Mouse (Mus musculus) gastrocnemius, adult 8-10 months (tissue): ENCODE data around the gene Tmed11. TPM values are rescaled to one million over a fixed set of nuclear protein-coding genes. Genes with fewer than 3 reads are reported as not detected.
"Not testable (repeated sequence)": the region's sequence is repeated elsewhere in the genome, so short reads cannot be mapped to it uniquely, and the experiment has no call there.

Experiments
- DNase-seq, 2 experiments: peaks; one replicate each; pipeline ENCODE4 v3.0.0; 2022; ENCODE audit warnings: low spot score in 2 of 2
- total RNA-seq, 4 experiments: library from RNA; stranded (reverse); gene quantifications; 2 replicates each; pipeline ENCODE4 v1.2.4; 2022

Tmed11 gene
- not detected for total RNA-seq

GRCm38 (mm10) chr5:108795263-108795662 lies at the start of gene Tmed11:
Gene Tmed11, minus strand, starts transcription at chr5:108795363.
- not testable (repeated sequence) for DNase-seq

- no peak for DNase-seq
Observed at GRCm38 (mm10) chr5:108836156-108836555, 41.0 kb upstream of the Tmed11 start.

GRCm38 (mm10) chr5:108823276-108823675 lies 28.1 kb upstream of the Tmed11 start:
- no peak for DNase-seq

- DNase-seq = not testable (repeated sequence)
Observed at GRCm38 (mm10) chr5:108808750-108809149, 13.6 kb upstream of the Tmed11 start, which contains the start of gene Vmn2r8. Gene Vmn2r8, minus strand, starts transcription at chr5:108808850.

GRCm38 (mm10) chr5:108803646-108804045 lies 8.5 kb upstream of the Tmed11 start:
- no peak for DNase-seq

- not testable (repeated sequence) for DNase-seq
Observed at GRCm38 (mm10) chr5:108790385-108790784, 4.8 kb downstream of the Tmed11 start.

- no peak for DNase-seq
Observed at GRCm38 (mm10) chr5:108774630-108775306, 20.4 kb downstream of the Tmed11 start, which contains the start of gene Rnf212. Gene Rnf212, minus strand, starts transcription at chr5:108774982.

- no peak for DNase-seq
Observed at GRCm38 (mm10) chr5:108760002-108760401, 35.2 kb downstream of the Tmed11 start.

GRCm38 (mm10) chr5:108758396-108758795 lies 36.8 kb downstream of the Tmed11 start:
- DNase-seq = no peak

- not testable (repeated sequence) for DNase-seq
Observed at GRCm38 (mm10) chr5:108751258-108751657, 43.9 kb downstream of the Tmed11 start.

GRCm38 (mm10) chr5:108750328-108751210 lies 44.6 kb downstream of the Tmed11 start:
- DNase-seq = no peak

- DNase-seq = no peak
Observed at GRCm38 (mm10) chr5:108744629-108745028, 50.5 kb downstream of the Tmed11 start.

GRCm38 (mm10) chr5:108743856-108744255 lies 51.3 kb downstream of the Tmed11 start:
- DNase-seq = no peak

GRCm38 (mm10) chr5:108742596-108742995 lies 52.6 kb downstream of the Tmed11 start:
- no peak for DNase-seq

GRCm38 (mm10) chr5:108741844-108742243 lies 53.3 kb downstream of the Tmed11 start:
- DNase-seq = no peak

GRCm38 (mm10) chr5:108727425-108727824 lies 67.7 kb downstream of the Tmed11 start:
- no peak for DNase-seq

Other genes with a start within 250 kb of the Tmed11 start
- gene Cplx1, start 245.3 kb downstream of the Tmed11 start, total RNA-seq = not detected
- gene Gak, start 165.6 kb downstream of the Tmed11 start, total RNA-seq = 10 to 100 TPM in 2 of 4 experiments, 1 to 10 TPM in 2; 9.3 to 12.6 (median 10.3) TPM
- 1 to 10 TPM; 6.9 to 9.2 (median 8.0) TPM for gene Tmem175, start 165.6 kb downstream of the Tmed11 start, total RNA-seq
- gene Idua, start 135.0 kb downstream of the Tmed11 start, total RNA-seq = 1 to 10 TPM; 8.3 to 9.8 (median 9.2) TPM
- gene Dgkq, start 125.7 kb downstream of the Tmed11 start, total RNA-seq = 1 to 10 TPM; 2.6 to 4.6 (median 3.1) TPM
- gene Slc26a1, start 119.8 kb downstream of the Tmed11 start, total RNA-seq = not detected
- gene Fgfrl1, start 103.0 kb downstream of the Tmed11 start, total RNA-seq = 10 to 100 TPM; 23.6 to 25.6 (median 24.4) TPM
- not detected for gene Rnf212, start 20.4 kb downstream of the Tmed11 start, total RNA-seq
- not detected for gene Vmn2r8, start 13.5 kb upstream of the Tmed11 start, total RNA-seq
- gene Vmn2r9, start 57.2 kb upstream of the Tmed11 start, total RNA-seq = not detected
- gene Vmn2r10, start 211.2 kb upstream of the Tmed11 start, total RNA-seq = not detected